Mouse (Mus musculus): ENCODE measurements around the gene Pigk.

DNA sequence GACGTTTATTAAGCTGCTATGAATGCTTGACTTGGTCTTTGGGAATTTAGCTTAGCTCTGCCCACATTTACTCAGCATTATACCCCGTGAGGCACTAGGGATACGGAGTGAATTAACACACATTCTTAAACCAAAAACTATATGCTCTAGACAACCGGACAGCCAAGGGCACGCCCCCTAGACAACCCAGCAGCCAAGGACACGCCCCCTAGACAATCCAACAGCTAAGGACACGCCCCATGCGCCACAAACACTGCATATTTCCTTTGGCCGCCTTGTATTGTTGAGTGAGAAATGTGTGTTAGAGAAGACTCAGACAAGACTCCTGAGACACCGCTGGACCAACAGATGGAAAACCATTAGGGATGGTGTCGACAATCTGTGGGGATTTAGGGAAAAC is 229.1 kb downstream of the Pigk start:
- TF ChIP-seq CTCF (IDR thresholded peaks at IDR 0.05; ENCODE audit: borderline replicate concordance, insufficient read depth, low read length) (no peak), POLR2A (IDR thresholded peaks at IDR 0.05; ENCODE audit: low read depth, low read length) (no peak)
